Mouse (Mus musculus) ES-Bruce4 (cell line): ENCODE results near the gene Myrip.

ENCODE experiments used
- CTCF ChIP-seq: IDR thresholded peaks from one replicate; pipeline ENCODE4 v1.8.1; 2011; ENCODE audit warnings: low read depth, low read length
- EP300 ChIP-seq: IDR thresholded peaks from 2 replicates; pipeline ENCODE4 v1.6.1; 2011; ENCODE audit warnings: low read depth, low read length; ENCODE audit not compliant: insufficient read depth
- POLR2A ChIP-seq: IDR thresholded peaks from one replicate; pipeline ENCODE4 v1.8.1; 2011; ENCODE audit warnings: low read length; ENCODE audit not compliant: insufficient read depth

- TF ChIP-seq POLR2A (no peak), CTCF (no peak), EP300 (no peak)
Measured at GRCm38 (mm10) chr9:120322702-120323426, 21.6 kb downstream of the Myrip start.
